Mouse (Mus musculus) v-Abl transformed pro-B cells (cell line): ENCODE results near the gene Tomm34.
"Not testable (repeated sequence)": the region's sequence is repeated elsewhere in the genome, so short reads cannot be mapped to it uniquely, and the experiment has no call there.

Experiments
- in situ Hi-C, 2 experiments: fragments of 400-800 bp; cut with MboI; formaldehyde crosslinking; loops; one replicate each; pipeline ENCODE4 v1.15.1; 2025; ENCODE audit not compliant: unreplicated experiment in 2 of 2

Tomm34 gene

GRCm38 (mm10) chr2:164079488-164079887 lies 8.5 kb upstream of the Tomm34 start:
- in situ Hi-C loops = no loop called here

GRCm38 (mm10) chr2:164077875-164078274 lies 6.9 kb upstream of the Tomm34 start:
- in situ Hi-C loops = no loop called here

- in situ Hi-C loops = no loop called here
Observed at GRCm38 (mm10) chr2:164076874-164077425, 6.0 kb upstream of the Tomm34 start.

- in situ Hi-C loops = no loop called here
Observed at GRCm38 (mm10) chr2:164075088-164075487, 4.1 kb upstream of the Tomm34 start.

DNA sequence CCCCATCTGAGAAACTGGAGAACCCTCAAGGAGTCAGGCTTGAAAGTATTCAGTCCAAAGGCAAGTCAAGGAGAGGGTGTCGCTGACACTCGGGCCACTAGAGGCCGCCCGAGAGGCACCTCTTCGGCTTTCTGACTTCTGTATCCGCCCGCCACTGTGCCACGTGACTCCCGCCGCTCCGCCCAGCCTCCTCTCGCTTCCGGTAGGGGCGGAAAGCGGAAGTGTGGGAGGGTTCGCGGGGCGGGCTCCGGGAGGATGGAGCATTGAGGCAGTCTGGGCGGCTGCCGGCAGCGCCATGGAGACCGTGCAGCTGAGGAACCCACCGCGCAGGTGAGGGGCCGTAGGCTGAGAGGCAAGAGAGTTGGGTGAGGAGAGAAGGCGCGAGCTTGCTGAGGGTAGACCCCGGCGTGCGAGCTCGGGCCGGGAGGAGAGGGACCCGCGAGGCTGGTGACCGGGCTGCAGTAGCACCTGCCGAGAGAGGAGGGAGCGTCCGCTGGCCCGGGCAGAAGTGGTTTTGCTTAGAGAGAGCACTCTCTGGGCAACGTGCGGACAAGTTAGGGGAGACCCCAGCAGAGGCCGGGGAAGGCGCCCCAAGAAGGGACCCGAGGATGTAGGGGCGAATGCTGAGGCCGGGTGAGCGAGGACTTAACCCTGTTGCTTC lies 3.1 kb upstream of the Tomm34 start:
- in situ Hi-C loops = no loop called here

- in situ Hi-C loops = no loop called here
Observed at GRCm38 (mm10) chr2:164073120-164073519, 2.2 kb upstream of the Tomm34 start.

DNA sequence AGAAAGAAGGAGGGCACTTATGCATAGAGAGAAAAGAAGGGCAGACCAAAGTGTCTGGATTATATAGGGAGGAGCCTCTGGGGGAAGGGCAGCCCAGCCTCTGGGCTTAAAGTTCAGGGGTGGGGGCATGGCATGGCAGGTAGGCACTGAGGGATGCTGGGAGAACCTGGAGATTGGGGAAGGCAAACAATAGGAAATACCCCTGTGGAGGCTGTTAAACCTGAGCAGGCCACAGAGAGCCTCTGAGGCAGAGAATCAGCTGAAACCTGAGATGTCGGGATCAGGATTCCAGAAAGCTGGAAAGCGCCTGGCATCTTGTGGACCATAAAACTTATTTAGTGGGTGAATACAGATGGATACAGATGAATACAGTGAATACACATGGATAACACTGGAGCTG lies 1.1 kb upstream of the Tomm34 start:
- in situ Hi-C loops = no loop called here

GRCm38 (mm10) chr2:164071437-164071820 lies 460 bp upstream of the Tomm34 start:
- in situ Hi-C loops = not testable (repeated sequence)

DNA sequence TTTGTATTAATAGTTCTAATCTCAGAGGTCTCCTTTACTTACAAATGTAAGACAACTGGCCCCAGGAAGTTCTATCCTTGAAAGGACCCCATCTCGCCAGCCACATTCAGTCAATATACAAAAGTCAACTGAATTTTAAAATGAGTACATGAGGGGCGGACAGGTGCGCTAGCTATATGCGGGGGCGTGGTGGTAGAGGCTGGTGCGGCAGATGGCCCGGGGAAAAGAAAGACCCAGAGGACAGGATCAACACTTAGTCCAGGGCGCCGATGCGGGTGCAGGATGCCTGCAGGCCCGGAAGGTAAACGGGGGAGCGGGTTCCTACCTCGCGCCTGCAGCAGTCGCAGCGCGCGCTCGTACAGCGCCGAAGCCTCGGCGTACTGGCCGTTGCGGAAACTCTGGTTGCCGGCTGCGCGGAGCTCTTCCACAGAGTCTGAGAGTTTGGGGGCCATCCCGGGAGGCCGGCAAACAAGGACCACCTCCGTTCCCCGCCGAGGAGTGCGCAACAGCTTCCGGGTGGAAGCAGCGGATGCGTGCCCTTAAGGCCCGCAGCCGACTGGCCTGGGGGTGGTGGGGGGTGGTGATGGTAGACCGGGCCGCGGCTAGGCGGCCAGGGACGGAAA lies 716 bp downstream of the Tomm34 start, which contains the start of gene Stk4:
Stk4 (plus strand) TSS at position 181 of the 623 bp plus-strand sequence.
- in situ Hi-C loops = no loop called here

GRCm38 (mm10) chr2:164059634-164060235 lies 11.2 kb downstream of the Tomm34 start:
- in situ Hi-C loops = no loop called here

GRCm38 (mm10) chr2:164054671-164055070 lies 16.3 kb downstream of the Tomm34 start:
- in situ Hi-C loops = no loop called here

GRCm38 (mm10) chr2:164053767-164054166 lies 17.2 kb downstream of the Tomm34 start:
- in situ Hi-C loops = no loop called here

DNA sequence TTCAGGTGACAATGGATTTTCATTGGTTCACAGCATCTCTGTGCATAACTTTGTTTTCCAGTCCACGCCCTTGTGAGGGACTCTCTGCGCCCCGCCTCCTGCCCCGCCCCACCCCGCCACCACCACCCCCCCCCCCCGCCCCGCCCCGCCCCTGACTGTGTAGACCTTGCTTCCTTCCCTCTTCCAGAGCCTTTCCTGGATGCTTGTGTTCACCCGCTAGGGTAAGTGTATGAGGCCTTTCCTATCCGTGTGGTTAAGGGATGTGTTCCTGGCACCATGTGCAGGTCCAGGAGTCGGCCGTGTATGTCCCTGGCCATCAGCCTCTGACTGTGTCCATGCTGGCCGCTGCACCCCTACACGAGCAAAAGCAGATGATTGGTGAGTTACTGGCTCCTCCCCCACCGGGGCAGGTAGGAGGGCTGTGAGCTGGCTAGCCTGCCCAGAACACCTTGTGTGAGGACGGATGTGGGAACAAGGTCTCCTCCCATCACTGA lies 23.7 kb downstream of the Tomm34 start:
- in situ Hi-C loops = no loop called here

DNA sequence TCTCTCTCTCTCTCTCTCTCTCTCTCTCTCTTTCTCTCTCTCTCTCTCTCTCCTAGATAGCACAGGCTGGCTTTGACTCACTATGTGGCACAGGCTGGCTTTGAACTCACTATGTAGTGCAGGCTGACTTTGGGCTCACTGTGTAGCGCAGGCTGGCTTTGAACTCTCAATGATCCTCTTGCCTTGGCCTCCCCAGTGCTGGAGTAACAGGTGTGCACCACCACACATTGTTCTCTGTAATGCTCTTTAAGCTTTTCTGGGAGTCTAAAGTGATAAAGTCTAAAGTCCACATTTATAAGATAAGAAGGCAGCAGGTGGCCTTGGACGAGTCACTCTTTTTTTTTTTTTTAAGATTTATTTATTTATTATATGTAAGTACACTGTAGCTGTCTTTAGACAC lies 29.4 kb downstream of the Tomm34 start:
- in situ Hi-C loops = no loop called here

DNA sequence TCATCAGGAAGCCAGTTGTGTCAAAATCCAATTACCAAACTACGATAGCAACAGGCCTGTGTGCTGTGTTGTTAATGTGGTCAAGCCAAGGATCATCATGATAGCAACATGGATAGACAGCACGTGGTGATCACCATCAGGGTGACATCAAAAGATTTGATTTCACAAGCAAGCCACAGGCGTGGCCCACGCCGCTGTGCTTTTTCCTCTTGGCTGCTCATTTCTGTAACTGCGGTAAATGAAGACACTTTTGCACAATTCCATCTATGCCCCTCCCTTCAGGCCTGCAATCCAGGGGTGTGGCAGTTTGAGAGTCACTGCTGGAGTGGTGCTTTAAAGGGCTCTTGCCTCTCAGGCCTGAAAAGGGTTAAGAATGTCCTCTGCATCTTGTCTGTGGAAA lies 30.0 kb downstream of the Tomm34 start:
- in situ Hi-C loops = no loop called here

DNA sequence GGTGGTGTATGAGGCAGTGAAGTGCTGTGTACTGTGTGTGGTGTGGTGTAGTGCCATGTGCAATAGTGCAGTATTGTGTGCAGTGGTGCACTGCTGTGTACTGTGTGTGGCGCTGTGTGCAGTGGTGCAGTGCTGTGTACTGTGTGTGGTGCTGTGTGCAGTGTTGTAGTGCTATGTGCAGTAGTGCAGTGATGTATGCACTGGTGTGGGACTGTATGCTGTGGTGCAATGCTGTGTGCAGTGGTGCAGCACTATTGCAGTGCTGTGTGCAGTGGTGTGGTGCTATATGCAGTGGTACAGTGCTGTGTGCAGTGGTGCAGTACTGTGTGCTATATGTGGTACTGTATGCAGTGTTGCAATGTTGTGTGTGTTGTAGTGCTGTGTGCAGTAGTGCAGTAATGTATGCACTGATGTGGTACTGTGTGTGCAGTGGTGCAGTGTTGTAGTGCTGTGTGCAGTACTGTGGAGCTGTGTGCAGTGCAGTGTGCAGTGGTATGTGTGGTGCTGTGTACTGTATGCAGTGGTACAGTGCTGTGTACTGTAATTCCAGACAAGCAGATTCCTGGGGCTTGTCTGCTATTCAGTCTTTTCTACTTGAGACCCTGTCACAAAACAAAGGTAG lies 32.5 kb downstream of the Tomm34 start:
- in situ Hi-C loops = no loop called here

- in situ Hi-C loops = no loop called here
Observed at GRCm38 (mm10) chr2:164036520-164037019, 34.4 kb downstream of the Tomm34 start.

- in situ Hi-C loops = no loop called here
Observed at GRCm38 (mm10) chr2:164032973-164033372, 38.0 kb downstream of the Tomm34 start.

DNA sequence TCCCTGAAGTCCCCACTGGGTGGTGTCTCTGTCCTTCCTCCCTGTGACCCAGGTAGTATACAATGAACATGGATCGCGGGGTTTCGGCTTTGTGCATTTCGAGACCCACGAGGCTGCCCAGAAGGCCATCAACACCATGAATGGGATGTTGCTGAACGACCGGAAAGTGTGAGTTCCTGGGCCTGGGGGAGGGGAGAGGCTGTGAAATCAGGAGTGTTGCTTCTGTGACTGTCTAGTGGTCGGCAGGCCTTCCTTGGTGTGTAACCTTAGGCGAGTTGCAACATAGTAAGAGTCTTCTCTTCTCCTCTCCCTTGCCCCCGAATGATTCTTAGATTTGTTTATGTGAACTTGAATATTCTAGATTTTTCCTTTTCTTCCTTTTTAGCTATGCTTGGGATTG lies 39.8 kb downstream of the Tomm34 start:
- in situ Hi-C loops = no loop called here

GRCm38 (mm10) chr2:164025150-164025549 lies 45.8 kb downstream of the Tomm34 start, which contains the start of gene Pabpc1l:
Gene Pabpc1l, plus strand, starts transcription at chr2:164025450.
- in situ Hi-C loops = no loop called here

- in situ Hi-C loops = no loop called here
Observed at GRCm38 (mm10) chr2:164022104-164022503, 48.9 kb downstream of the Tomm34 start.
